Mouse (Mus musculus) brain, embryonic 14.5 days (tissue): ENCODE data around the gene Tymp.

Experiments
- CTCF ChIP-seq: fragments of 200-500 bp; IDR thresholded peaks from 2 replicates; pipeline ENCODE4 v1.5.1; 2012; ENCODE audit warnings: inconsistent platforms, mild to moderate bottlenecking, moderate library complexity, borderline replicate concordance; ENCODE audit not compliant: insufficient read depth, insufficient read length; ENCODE audit errors: extremely low read depth
- POLR2A ChIP-seq: fragments of 200-500 bp; IDR thresholded peaks from 2 replicates; pipeline ENCODE4 v1.6.1; 2012; ENCODE audit warnings: mild to moderate bottlenecking, inconsistent platforms, borderline replicate concordance; ENCODE audit not compliant: poor library complexity, insufficient read depth, insufficient read length, severe bottlenecking; ENCODE audit errors: extremely low read depth

DNA sequence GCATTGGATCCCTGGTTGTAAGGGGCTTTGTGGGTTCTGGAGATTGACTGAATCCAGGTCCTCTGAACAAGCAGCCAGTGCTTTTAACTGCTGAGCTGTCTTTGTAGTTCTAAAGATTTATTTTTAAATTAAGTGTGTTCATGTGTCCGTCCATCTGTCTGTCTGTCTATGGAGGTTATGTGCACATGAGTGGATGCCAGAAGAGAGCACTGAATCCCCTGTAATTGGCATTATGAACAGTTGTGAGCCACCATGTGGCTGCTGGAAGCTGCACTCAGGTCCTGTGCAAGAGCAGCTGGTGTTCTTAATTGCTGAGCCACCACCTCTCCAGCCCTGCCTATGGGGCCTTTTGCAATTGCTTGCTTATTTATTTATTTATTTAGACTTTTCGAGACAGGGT, 21.3 kb upstream of the Tymp start:
- TF ChIP-seq CTCF (no peak), POLR2A (no peak)
